Mouse (Mus musculus): ENCODE measurements around the gene Fgf3.

GRCm38 (mm10) chr7:144891863-144892262, 54.0 kb downstream of the Fgf3 start:
- TF ChIP-seq CTCF (IDR thresholded peaks at IDR 0.05; ENCODE audit: control insufficient read depth, insufficient read depth, low read length) = no peak
- no peak for TF ChIP-seq POLR2A (IDR thresholded peaks at IDR 0.05; ENCODE audit: borderline replicate concordance, control insufficient read depth, low read depth, low read length)

Data from bone marrow, adult 2 months (tissue).